Mouse (Mus musculus) kidney, adult 18-20 months (tissue): Measurements from ENCODE around the gene Hoxc10.

Experiments used
- DNase-seq: peaks from one replicate; pipeline ENCODE4 v3.0.0; 2021

Hoxc10 gene

GRCm38 (mm10) chr15:102990461-102991397 lies 24.1 kb downstream of the Hoxc10 start, which contains the start of gene Hoxc8:
Hoxc8 (plus strand) TSS chr15:102990607.
- peak; percentile 56 for DNase-seq

GRCm38 (mm10) chr15:102991782-102992181 lies 25.2 kb downstream of the Hoxc10 start:
- no peak for DNase-seq

- DNase-seq: peak; percentile 33
Measured at GRCm38 (mm10) chr15:102992206-102992605, 25.6 kb downstream of the Hoxc10 start.

GRCm38 (mm10) chr15:102992863-102993262 lies 26.3 kb downstream of the Hoxc10 start:
- no peak for DNase-seq

GRCm38 (mm10) chr15:102996548-102996947 lies 30.0 kb downstream of the Hoxc10 start:
- DNase-seq: peak; percentile 5

- no peak for DNase-seq
Measured at GRCm38 (mm10) chr15:102997431-102997830, 30.8 kb downstream of the Hoxc10 start.

GRCm38 (mm10) chr15:102997939-102998355 lies 31.4 kb downstream of the Hoxc10 start, which contains the start of gene Hoxc6:
Hoxc6 (plus strand) TSS chr15:102998257.
- peak; percentile 66 for DNase-seq

GRCm38 (mm10) chr15:102998608-102999182 lies 32.1 kb downstream of the Hoxc10 start:
- no peak for DNase-seq

GRCm38 (mm10) chr15:102999183-102999831 lies 32.7 kb downstream of the Hoxc10 start:
- peak; percentile 88 for DNase-seq

- DNase-seq: no peak
Measured at GRCm38 (mm10) chr15:102999955-103000354, 33.4 kb downstream of the Hoxc10 start.

GRCm38 (mm10) chr15:103000501-103000901 lies 33.9 kb downstream of the Hoxc10 start:
- peak; percentile 55 for DNase-seq

GRCm38 (mm10) chr15:103001370-103001769 lies 34.8 kb downstream of the Hoxc10 start:
- DNase-seq: peak; percentile 28

GRCm38 (mm10) chr15:103002156-103002555 lies 35.6 kb downstream of the Hoxc10 start:
- peak; percentile 51 for DNase-seq

GRCm38 (mm10) chr15:103002821-103003448 lies 36.3 kb downstream of the Hoxc10 start:
- peak; percentile 36 for DNase-seq

GRCm38 (mm10) chr15:103005308-103005707 lies 38.7 kb downstream of the Hoxc10 start:
- peak; percentile 51 for DNase-seq

GRCm38 (mm10) chr15:103005797-103006196 lies 39.2 kb downstream of the Hoxc10 start:
- DNase-seq: peak; percentile 21

- no peak for DNase-seq
Measured at GRCm38 (mm10) chr15:103006326-103006725, 39.7 kb downstream of the Hoxc10 start.

- peak; percentile 32 for DNase-seq
Measured at GRCm38 (mm10) chr15:103009265-103010111, 42.9 kb downstream of the Hoxc10 start.

GRCm38 (mm10) chr15:103010112-103010846 lies 43.7 kb downstream of the Hoxc10 start:
- no peak for DNase-seq

GRCm38 (mm10) chr15:103010847-103011555 lies 44.4 kb downstream of the Hoxc10 start:
- DNase-seq: no peak
